Mouse (Mus musculus) heart, postnatal 0 days (tissue): Measurements from ENCODE around the gene Defb19. TPM values are rescaled to one million over a fixed set of nuclear protein-coding genes. Genes with fewer than 3 reads are reported as not detected.

ENCODE experiments used
- ATAC-seq: fragments of 200-750 bp; cut with Nextera tagmentation; 2 replicates; pipeline ENCODE4 v1.8.0; 2017; ENCODE audit warnings: low read depth, moderate number of reproducible peaks, moderate library complexity; ENCODE audit not compliant: insufficient read depth
- DNase-seq: peaks from one replicate; pipeline ENCODE4 v3.0.0-alpha.2; 2016; ENCODE audit warnings: low spot score
- H3K27ac ChIP-seq: fragments of 300-500 bp; sonication (generic); 2 replicates; pipeline ENCODE4 v1.5.1; 2014; ENCODE audit warnings: low read depth, mild to moderate bottlenecking
- H3K27me3 ChIP-seq: fragments of 300-500 bp; sonication (generic); 2 replicates; pipeline ENCODE4 v1.6.1; 2014; ENCODE audit warnings: low read length, mixed read lengths; ENCODE audit not compliant: control insufficient read depth, insufficient read depth
- H3K36me3 ChIP-seq: fragments of 300-500 bp; sonication (generic); replicated peaks from 2 replicates; pipeline ENCODE4 v1.6.1; 2014; ENCODE audit warnings: low read length, mixed read lengths; ENCODE audit not compliant: control insufficient read depth, insufficient read depth
- H3K4me1 ChIP-seq: fragments of 300-500 bp; sonication (generic); 2 replicates; pipeline ENCODE4 v1.6.1; 2014; ENCODE audit warnings: antibody characterized with exemption; ENCODE audit not compliant: control insufficient read depth, insufficient read depth
- H3K4me2 ChIP-seq: fragments of 300-500 bp; sonication (generic); 2 replicates; pipeline ENCODE4 v1.6.1; 2014; ENCODE audit warnings: low read depth, mild to moderate bottlenecking, low read length, moderate library complexity
- H3K4me3 ChIP-seq: fragments of 300-500 bp; sonication (generic); 2 replicates; pipeline ENCODE4 v1.5.1; 2014; ENCODE audit warnings: low read depth, low read length
- H3K9ac ChIP-seq: fragments of 300-500 bp; sonication (generic); replicated peaks from 2 replicates; pipeline ENCODE4 v1.6.1; 2014; ENCODE audit warnings: low read depth, low read length, mixed read lengths
- H3K9me3 ChIP-seq: fragments of 300-500 bp; sonication (generic); replicated peaks from 2 replicates; pipeline ENCODE4 v1.6.1; 2016; ENCODE audit warnings: low read length; ENCODE audit not compliant: control insufficient read depth
- CTCF ChIP-seq: IDR thresholded peaks from 2 replicates; pipeline ENCODE4 v1.5.1; 2016; ENCODE audit warnings: antibody characterized with exemption, control low read depth, low read depth
- EP300 ChIP-seq: IDR thresholded peaks from 2 replicates; pipeline ENCODE4 v1.6.1; 2016; ENCODE audit warnings: antibody characterized with exemption, low read depth
- WGBS: fragments of 180-500 bp; shearing (Covaris S2); extraction: QIAGEN DNeasy Blood & Tissue Kit; methylation state at CpG from one replicate; pipeline ENCODE4 v1.1.7; 2014; 5-methylcytosine and 5-hydroxymethylcytosine counted together
- polyA plus RNA-seq: library from polyadenylated mRNA; unstranded; fragments of >200 nt; fragmentation: Nextera tagmentation; extraction: Ambion mirVana; gene quantifications from 2 replicates; pipeline ENCODE4 v1.2.1, GENCODE M21; 2015
- total RNA-seq: library from RNA; depleted of rRNA; stranded (reverse); fragments of >200 nt; gene quantifications from 2 replicates; pipeline ENCODE4 v1.2.3, GENCODE M21; 2014; ENCODE audit warnings: low replicate concordance; rRNA removed

Gene Defb19
- total and polyA plus RNA-seq, 2 experiments from 2014 or later, result 2.2 TPM; not detected in 1

- Histone ChIP-seq H3K4me3 (no peak overlapping the region), H3K4me1 (no peaks in the 10 kb centered on the region), H3K9ac (no peak overlapping the region), H3K4me2 (no peak overlapping the region), H3K9me3 (no peaks in the 10 kb centered on the region), H3K27me3 (no peaks in the 10 kb centered on the region), H3K36me3 (no peaks in the 10 kb centered on the region), H3K27ac (no peak overlapping the region)
- 33% methylated on average over 4 of the region's 4 CpGs for WGBS
- TF ChIP-seq EP300, result no peak
- TF ChIP-seq CTCF, result no peak
- DNase-seq, result no peak
- ATAC-seq, result no peak
These were observed 36.6 kb downstream of the Defb19 start for GRCm38 (mm10) chr2:152543478-152543877.

DNA sequence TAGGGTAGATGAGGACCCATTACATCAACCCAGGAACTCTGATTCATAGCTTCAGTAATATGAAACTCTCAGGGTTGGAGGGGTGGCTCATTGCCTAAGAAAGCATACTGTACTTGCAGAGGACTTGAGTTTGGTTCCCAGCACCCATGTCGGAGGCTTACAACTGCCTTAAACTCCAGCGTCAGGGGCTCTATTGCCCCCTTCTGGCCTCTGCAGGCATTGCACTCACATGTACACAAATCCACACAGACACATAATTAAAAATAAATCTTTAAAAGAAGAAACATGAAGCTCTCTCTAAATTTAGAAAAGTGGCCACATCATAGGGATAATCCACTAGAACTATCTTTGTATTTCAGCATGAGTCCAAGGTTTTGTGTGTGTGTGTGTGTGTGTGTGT, 37.2 kb downstream of the Defb19 start:
- TF ChIP-seq CTCF (no peak), EP300 (no peak)

DNA sequence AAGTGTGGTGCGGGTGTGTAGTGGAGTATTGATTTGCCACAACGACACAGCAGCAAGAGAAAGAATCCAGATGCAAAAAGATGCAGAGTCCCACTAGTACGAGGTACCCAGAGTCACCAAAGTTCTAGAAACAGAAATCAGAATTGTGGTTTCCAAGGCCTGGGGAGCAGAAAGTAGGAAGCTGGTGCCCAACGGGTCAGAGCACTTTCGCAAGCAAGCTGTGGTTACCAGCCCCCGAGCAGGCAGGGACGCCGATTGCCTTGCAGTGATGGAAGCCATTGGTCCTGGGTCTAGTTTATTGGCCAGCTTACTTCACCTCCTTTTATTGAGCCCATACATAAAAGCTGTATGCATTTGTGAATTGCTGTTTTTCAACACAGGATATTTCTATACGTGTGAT, 38.1 kb downstream of the Defb19 start:
- Histone ChIP-seq H3K36me3 (no peaks in the 10 kb centered on the region), H3K4me1 (no peaks in the 10 kb centered on the region), H3K4me3 (no peak overlapping the region), H3K27ac (no peak overlapping the region), H3K27me3 (no peaks in the 10 kb centered on the region), H3K4me2 (no peak overlapping the region), H3K9me3 (no peaks in the 10 kb centered on the region), H3K9ac (no peak overlapping the region)
- ATAC-seq (no peak), DNase-seq (no peak)
- 76% methylated on average over 9 of the region's 9 CpGs for WGBS
- TF ChIP-seq CTCF, result no peak
- TF ChIP-seq EP300, result no peak

More for the DNA sequence above, 37.2 kb downstream of the Defb19 start:
- H3K27me3 ChIP-seq, result no peaks in the 10 kb centered on the region
- H3K4me2 ChIP-seq, result no peak overlapping the region
- H3K27ac ChIP-seq, result no peak overlapping the region
- no peak overlapping the region for H3K4me3 ChIP-seq
- H3K9me3 ChIP-seq, result no peaks in the 10 kb centered on the region
- no peak for ATAC-seq
- H3K36me3 ChIP-seq, result no peaks in the 10 kb centered on the region
- no peak overlapping the region for H3K9ac ChIP-seq
- DNase-seq, result no peak
- no peaks in the 10 kb centered on the region for H3K4me1 ChIP-seq
- WGBS, result 69% methylated on average over 2 of the region's 2 CpGs

DNA sequence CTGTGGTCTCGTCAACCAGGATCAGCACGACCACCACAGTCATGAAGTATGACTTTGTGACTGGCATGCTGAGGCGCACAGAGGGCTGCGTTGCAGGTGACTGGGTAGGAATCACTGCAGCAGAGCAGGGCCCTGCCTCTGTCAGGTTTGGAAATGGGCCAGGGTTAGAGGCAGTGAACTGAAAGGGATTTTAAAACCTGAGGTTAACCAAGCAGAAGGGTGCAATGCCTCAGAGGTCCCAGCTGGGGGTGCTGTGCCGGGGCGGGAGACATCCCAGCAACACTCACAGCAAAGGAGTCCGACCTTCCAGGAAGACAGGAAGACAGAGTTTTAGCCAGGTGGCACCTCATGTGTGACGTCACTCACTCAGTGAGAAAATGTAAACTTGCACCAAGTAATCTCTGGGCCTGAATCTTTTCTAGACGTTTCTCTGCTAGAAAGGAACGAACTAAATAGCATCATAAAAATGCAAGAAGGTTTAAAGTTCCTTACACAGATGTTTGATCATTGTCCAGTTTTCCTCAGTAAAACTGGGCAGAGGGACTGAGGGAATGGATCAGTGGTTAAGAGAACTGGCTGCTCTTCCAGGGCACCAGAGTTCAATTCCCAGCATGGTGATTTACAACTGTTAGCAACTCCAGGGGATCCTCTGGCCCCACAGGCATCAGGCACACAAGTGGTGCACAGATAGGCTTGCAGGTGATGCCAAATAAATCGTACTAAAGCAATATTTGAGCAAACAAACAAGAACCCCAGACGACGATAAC, 40.0 kb downstream of the Defb19 start, which contains the start of gene Defb29:
Gene Defb29 (minus strand): TSS at position 155 of the 767 bp plus-strand sequence.
- no peak within 1 kb of the TSS for H3K4me3 ChIP-seq
- H3K9ac ChIP-seq, result no peak within 1 kb of the TSS
- H3K4me1 ChIP-seq, result no peaks in the 10 kb centered on the region
- H3K36me3 ChIP-seq, result no peaks in the 10 kb centered on the region
- ATAC-seq, result no peak
- no peaks in the 10 kb centered on the region for H3K27me3 ChIP-seq
- no peaks in the 10 kb centered on the region for H3K9me3 ChIP-seq
- WGBS, result 49% methylated on average over 13 of the region's 13 CpGs
- DNase-seq, result no peak
- no peak within 1 kb of the TSS for H3K4me2 ChIP-seq
- H3K27ac ChIP-seq, result no peak within 1 kb of the TSS
- TF ChIP-seq CTCF (no peak), EP300 (no peak)

Other genes starting within 250 kb of the Defb19 start
- gene Rbck1, start 247.7 kb downstream of the Defb19 start, total RNA-seq, result 104 and 112 TPM in 2 replicates
- 52.0 and 54.4 TPM in 2 replicates for gene Rbck1, start 247.7 kb downstream of the Defb19 start, polyA plus RNA-seq
- 0.39 TPM in 1 of 2 replicates, not detected in the other for gene Trib3, start 236.3 kb downstream of the Defb19 start, total RNA-seq
- gene Trib3, start 236.3 kb downstream of the Defb19 start, polyA plus RNA-seq, result 2.5 and 2.6 TPM in 2 replicates
- gene Nrsn2, start 203.7 kb downstream of the Defb19 start, total RNA-seq, result not detected in 2 replicates
- gene Nrsn2, start 203.7 kb downstream of the Defb19 start, polyA plus RNA-seq, result 0.12 and 0.33 TPM in 2 replicates
- 19.9 and 30.0 TPM in 2 replicates for gene Sox12, start 182.2 kb downstream of the Defb19 start, total RNA-seq
- gene Sox12, start 182.2 kb downstream of the Defb19 start, polyA plus RNA-seq, result 5.0 and 5.5 TPM in 2 replicates
- gene Zcchc3, start 165.3 kb downstream of the Defb19 start, total RNA-seq, result 21.1 and 27.2 TPM in 2 replicates
- gene Zcchc3, start 165.3 kb downstream of the Defb19 start, polyA plus RNA-seq, result 18.3 and 20.6 TPM in 2 replicates
- 0.15 and 1.7 TPM in 2 replicates for gene 6820408C15Rik, start 164.7 kb downstream of the Defb19 start, total RNA-seq
- 5.4 and 5.6 TPM in 2 replicates for gene 6820408C15Rik, start 164.7 kb downstream of the Defb19 start, polyA plus RNA-seq
- not detected in 2 replicates for gene Defb23, start 115.7 kb downstream of the Defb19 start, total RNA-seq
- gene Defb23, start 115.7 kb downstream of the Defb19 start, polyA plus RNA-seq, result not detected in 2 replicates
- not detected in 2 replicates for gene Defb20, start 103.2 kb downstream of the Defb19 start, total RNA-seq
- gene Defb20, start 103.2 kb downstream of the Defb19 start, polyA plus RNA-seq, result not detected in 2 replicates
- gene Defb22, start 90.2 kb downstream of the Defb19 start, total RNA-seq, result not detected in 2 replicates
- gene Defb22, start 90.2 kb downstream of the Defb19 start, polyA plus RNA-seq, result not detected in 2 replicates
- gene Defb26, start 68.6 kb downstream of the Defb19 start, total RNA-seq, result not detected in 2 replicates
- gene Defb26, start 68.6 kb downstream of the Defb19 start, polyA plus RNA-seq, result not detected in 2 replicates
- gene Defb28, start 62.1 kb downstream of the Defb19 start, total RNA-seq, result not detected in 2 replicates
- gene Defb28, start 62.1 kb downstream of the Defb19 start, polyA plus RNA-seq, result not detected in 2 replicates
- not detected in 2 replicates for gene Defb29, start 40.2 kb downstream of the Defb19 start, total RNA-seq
- not detected in 2 replicates for gene Defb29, start 40.2 kb downstream of the Defb19 start, polyA plus RNA-seq
- gene Gm17416, start 11.0 kb downstream of the Defb19 start, total RNA-seq, result not detected in 2 replicates
- not detected in 2 replicates for gene Gm17416, start 11.0 kb downstream of the Defb19 start, polyA plus RNA-seq
- gene Defb21, start 7.6 kb downstream of the Defb19 start, total RNA-seq, result not detected in 2 replicates
- not detected in 2 replicates for gene Defb21, start 7.6 kb downstream of the Defb19 start, polyA plus RNA-seq
- not detected in 2 replicates for gene Defb45, start 19.1 kb upstream of the Defb19 start, total RNA-seq
- gene Defb45, start 19.1 kb upstream of the Defb19 start, polyA plus RNA-seq, result not detected in 2 replicates
- not detected in 2 replicates for gene Defb36, start 24.0 kb upstream of the Defb19 start, total RNA-seq
- gene Defb36, start 24.0 kb upstream of the Defb19 start, polyA plus RNA-seq, result not detected in 2 replicates
- gene Defb25, start 42.7 kb upstream of the Defb19 start, total RNA-seq, result not detected in 2 replicates
- gene Defb25, start 42.7 kb upstream of the Defb19 start, polyA plus RNA-seq, result 0.53 and 0.54 TPM in 2 replicates
- gene Rem1, start 46.6 kb upstream of the Defb19 start, total RNA-seq, result 4.8 and 12.5 TPM in 2 replicates
- 10.2 TPM in 2 replicates for gene Rem1, start 46.6 kb upstream of the Defb19 start, polyA plus RNA-seq
- 68.6 and 72.9 TPM in 2 replicates for gene H13, start 89.1 kb upstream of the Defb19 start, total RNA-seq
- 53.4 and 55.0 TPM in 2 replicates for gene H13, start 89.1 kb upstream of the Defb19 start, polyA plus RNA-seq
- 6.5 and 11.7 TPM in 2 replicates for gene Mcts2, start 106.7 kb upstream of the Defb19 start, total RNA-seq
- gene Mcts2, start 106.7 kb upstream of the Defb19 start, polyA plus RNA-seq, result 30.9 and 31.6 TPM in 2 replicates
- gene Id1, start 155.9 kb upstream of the Defb19 start, total RNA-seq, result 146 and 188 TPM in 2 replicates
- 46.7 and 59.3 TPM in 2 replicates for gene Id1, start 155.9 kb upstream of the Defb19 start, polyA plus RNA-seq
- gene Cox4i2, start 173.9 kb upstream of the Defb19 start, total RNA-seq, result 13.4 and 29.9 TPM in 2 replicates
- gene Cox4i2, start 173.9 kb upstream of the Defb19 start, polyA plus RNA-seq, result 17.0 and 21.4 TPM in 2 replicates